Mouse (Mus musculus) limb, embryonic 15.5 days (tissue): ENCODE data around the gene Mkrn2os. TPM values are rescaled to one million over a fixed set of nuclear protein-coding genes. Genes with fewer than 3 reads are reported as not detected.

Experiments used
- ATAC-seq: fragments of 200-750 bp; cut with Nextera tagmentation; 2 replicates; pipeline ENCODE4 v1.8.0; 2017; ENCODE audit warnings: low read depth, moderate TSS enrichment; ENCODE audit not compliant: insufficient number of reproducible peaks, low FRiP score, low TSS enrichment
- H3K27ac ChIP-seq: fragments of 300-500 bp; sonication (generic); 2 replicates; pipeline ENCODE4 v1.5.1; 2015; ENCODE audit warnings: moderate library complexity, mild to moderate bottlenecking, inconsistent platforms
- H3K27me3 ChIP-seq: fragments of 300-500 bp; sonication (generic); 2 replicates; pipeline ENCODE4 v1.6.1; 2015; ENCODE audit warnings: inconsistent platforms
- H3K36me3 ChIP-seq: fragments of 300-500 bp; sonication (generic); 2 replicates; pipeline ENCODE4 v1.6.1; 2015; ENCODE audit warnings: inconsistent platforms
- H3K4me1 ChIP-seq: fragments of 300-500 bp; sonication (generic); 2 replicates; pipeline ENCODE4 v1.6.1; 2015; ENCODE audit warnings: inconsistent platforms
- H3K4me2 ChIP-seq: fragments of 300-500 bp; sonication (generic); 2 replicates; pipeline ENCODE4 v1.6.1; 2015; ENCODE audit warnings: mild to moderate bottlenecking, inconsistent platforms
- H3K4me3 ChIP-seq: fragments of 300-500 bp; sonication (generic); 2 replicates; pipeline ENCODE4 v1.5.1; 2015; ENCODE audit warnings: mild to moderate bottlenecking, inconsistent platforms
- H3K9ac ChIP-seq: fragments of 300-500 bp; sonication (generic); 2 replicates; pipeline ENCODE4 v1.6.1; 2015; ENCODE audit warnings: inconsistent platforms
- H3K9me3 ChIP-seq: fragments of 300-500 bp; sonication (generic); 2 replicates; pipeline ENCODE4 v1.6.1; 2016; ENCODE audit warnings: inconsistent platforms
- WGBS: fragments of 180-500 bp; shearing (Covaris S2); methylation state at CpG from one replicate; pipeline ENCODE4 v1.1.7; 2015; 5-methylcytosine and 5-hydroxymethylcytosine counted together
- polyA plus RNA-seq: library from polyadenylated mRNA; unstranded; fragments of >200 nt; fragmentation: Nextera tagmentation; extraction: Ambion mirVana; gene quantifications from 2 replicates; pipeline ENCODE4 v1.2.1, GENCODE M21; 2015

Mkrn2os gene
- polyA plus RNA-seq, 1 experiment from 2014 or later, result 0.15 TPM

GRCm38 (mm10) chr6:115601715-115602523, 9.5 kb upstream of the Mkrn2os start, which contains the start of gene Mkrn2:
Gene Mkrn2, plus strand, starts transcription at chr6:115601902.
- Histone ChIP-seq H3K4me3 (peak within 1 kb of the TSS; percentile 91), H3K9me3 (no peaks in the 10 kb centered on the region), H3K4me2 (peak within 1 kb of the TSS; percentile 67), H3K27me3 (no peaks in the 10 kb centered on the region), H3K4me1 (peaks cover 8% of the 10 kb centered on the region), H3K27ac (peak within 1 kb of the TSS; percentile 83), H3K36me3 (peaks cover 18% of the 10 kb centered on the region), H3K9ac (peak within 1 kb of the TSS; percentile 86)
- peak; percentile 85 for ATAC-seq
- under 1% methylated on average over 52 of the region's 61 CpGs for WGBS

DNA sequence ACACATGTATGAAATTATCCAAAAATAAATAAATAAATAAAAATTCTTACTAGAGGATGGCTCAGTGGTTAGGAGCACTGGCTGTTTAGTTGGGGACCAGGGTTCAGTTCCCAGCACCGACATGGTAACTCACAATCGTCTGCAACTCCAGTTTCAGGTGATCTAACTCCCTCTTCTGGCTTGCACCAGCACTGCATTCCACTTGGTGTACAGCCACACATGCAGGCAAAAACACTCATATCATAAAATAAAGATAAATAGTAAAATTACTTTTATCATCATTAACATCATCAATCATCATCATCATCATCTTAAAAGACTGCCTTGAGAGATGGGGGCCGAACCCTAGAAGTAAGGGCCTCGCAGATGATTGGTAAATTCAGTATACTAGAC, 8.9 kb upstream of the Mkrn2os start:
- H3K4me1 ChIP-seq, result peaks cover 8% of the 10 kb centered on the region
- H3K9me3 ChIP-seq, result no peaks in the 10 kb centered on the region
- H3K36me3 ChIP-seq, result peaks cover 15% of the 10 kb centered on the region
- no peaks in the 10 kb centered on the region for H3K27me3 ChIP-seq
- H3K4me3 ChIP-seq, result peak overlapping the region; percentile 91
- no peak overlapping the region for H3K27ac ChIP-seq
- ATAC-seq, result no peak
- WGBS, result 62% methylated on average over 4 of the region's 4 CpGs
- no peak overlapping the region for H3K9ac ChIP-seq
- peak overlapping the region; percentile 67 for H3K4me2 ChIP-seq

DNA sequence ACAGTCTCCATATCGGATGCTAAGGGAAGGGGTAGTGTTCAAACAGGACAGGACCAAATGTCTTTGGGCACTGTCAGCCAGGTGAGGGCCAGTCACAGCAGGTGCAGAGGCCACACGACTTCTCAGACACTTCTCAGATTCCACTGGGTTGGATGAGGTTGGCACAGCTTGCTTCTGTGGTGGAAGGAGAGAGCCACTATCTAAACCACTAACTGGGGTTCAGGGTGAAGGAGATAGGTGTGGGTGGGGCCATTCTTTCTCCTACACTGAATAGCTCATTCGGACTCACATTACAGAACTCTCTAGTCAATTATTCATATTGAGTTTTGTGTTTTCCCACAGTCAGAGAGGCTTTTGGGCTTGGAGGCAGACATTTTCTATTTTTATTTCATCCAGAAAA, 3.3 kb upstream of the Mkrn2os start:
- Histone ChIP-seq H3K9me3 (no peaks in the 10 kb centered on the region), H3K27ac (no peak overlapping the region), H3K4me3 (no peak overlapping the region), H3K36me3 (no peaks in the 10 kb centered on the region), H3K27me3 (no peaks in the 10 kb centered on the region), H3K4me2 (no peak overlapping the region), H3K9ac (no peak overlapping the region), H3K4me1 (0 out of 2 replicates have a peak, but pooled peaks cover 4% of the 10 kb centered on the region)
- 64% methylated on average over 3 of the region's 3 CpGs for WGBS
- no peak for ATAC-seq

DNA sequence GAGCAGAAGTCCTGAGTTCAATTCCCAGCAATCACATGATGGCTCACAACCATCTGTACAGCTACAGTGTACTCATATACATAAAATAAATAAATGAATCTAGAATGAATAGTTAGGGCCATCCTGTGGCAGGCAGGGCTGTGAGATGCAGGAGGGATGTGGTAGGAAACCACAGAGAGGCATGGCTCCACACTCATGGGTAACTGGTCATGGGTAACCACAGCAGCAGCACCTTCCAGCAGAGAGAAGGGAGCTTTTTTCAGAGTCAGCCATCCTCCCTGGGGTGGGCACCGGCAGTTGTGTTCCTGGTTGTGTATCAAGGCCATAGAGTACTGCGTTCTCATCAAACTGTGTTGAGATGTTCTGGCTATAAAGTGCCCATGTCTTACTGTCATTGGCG, 2.1 kb upstream of the Mkrn2os start:
- Histone ChIP-seq H3K4me2 (no peak overlapping the region), H3K36me3 (no peaks in the 10 kb centered on the region), H3K9ac (no peak overlapping the region), H3K4me1 (0 out of 2 replicates have a peak, but pooled peaks cover 4% of the 10 kb centered on the region), H3K4me3 (no peak overlapping the region), H3K27ac (no peak overlapping the region), H3K27me3 (no peaks in the 10 kb centered on the region), H3K9me3 (no peaks in the 10 kb centered on the region)
- 77% methylated on average over 3 of the region's 3 CpGs for WGBS
- no peak for ATAC-seq

- no peaks in the 10 kb centered on the region for H3K27me3 ChIP-seq
- H3K4me3 ChIP-seq, result no peak overlapping the region
- ATAC-seq, result no peak
- no peak overlapping the region for H3K27ac ChIP-seq
- H3K4me1 ChIP-seq, result 0 out of 2 replicates have a peak, but pooled peaks cover 4% of the 10 kb centered on the region
- WGBS, result 82% methylated on average over 4 of the region's 4 CpGs
- H3K4me2 ChIP-seq, result no peak overlapping the region
- no peak overlapping the region for H3K9ac ChIP-seq
- no peaks in the 10 kb centered on the region for H3K36me3 ChIP-seq
- H3K9me3 ChIP-seq, result no peaks in the 10 kb centered on the region
These were observed 876 bp upstream of the Mkrn2os start for GRCm38 (mm10) chr6:115593252-115593651.

DNA sequence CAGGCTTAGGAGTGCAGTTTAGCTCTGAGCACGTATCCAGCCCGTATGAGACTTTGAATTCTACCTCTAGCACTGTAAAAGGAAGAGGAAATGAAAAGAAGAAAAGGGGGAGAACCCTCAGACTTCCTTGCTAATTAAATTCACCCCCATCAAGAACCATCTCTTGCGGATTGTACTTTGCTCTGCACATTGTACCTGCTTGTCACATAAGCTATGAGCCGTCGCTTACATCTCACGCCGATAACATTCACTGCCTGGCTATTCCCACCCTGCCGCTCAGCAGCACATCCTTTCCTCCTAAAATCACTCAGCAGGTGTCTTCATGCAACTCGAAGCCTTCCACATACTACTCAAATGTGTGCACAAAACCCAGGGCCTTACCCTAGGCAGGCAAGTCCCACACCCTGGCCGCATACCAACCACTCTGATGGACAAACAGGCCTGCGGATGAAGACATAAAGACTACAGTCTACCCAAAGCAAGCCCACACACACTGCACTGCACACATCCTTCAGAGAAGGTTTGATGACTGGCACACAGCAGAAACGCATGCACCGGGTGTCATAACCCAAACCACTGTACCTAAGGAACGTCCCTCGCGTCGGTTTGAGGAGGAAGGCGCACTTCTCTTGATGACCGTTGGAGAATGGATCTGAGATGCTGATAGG, 550 bp downstream of the Mkrn2os start:
- 0 out of 2 replicates have a peak, but pooled peaks cover 4% of the 10 kb centered on the region for H3K4me1 ChIP-seq
- no peaks in the 10 kb centered on the region for H3K36me3 ChIP-seq
- WGBS, result 84% methylated on average over 19 of the region's 19 CpGs
- no peak overlapping the region for H3K27ac ChIP-seq
- H3K9ac ChIP-seq, result no peak overlapping the region
- H3K27me3 ChIP-seq, result no peaks in the 10 kb centered on the region
- no peak overlapping the region for H3K4me2 ChIP-seq
- H3K4me3 ChIP-seq, result no peak overlapping the region
- H3K9me3 ChIP-seq, result no peaks in the 10 kb centered on the region
- ATAC-seq, result no peak

GRCm38 (mm10) chr6:115586321-115586720, 6.1 kb downstream of the Mkrn2os start:
- Histone ChIP-seq H3K27ac (no peak overlapping the region), H3K4me1 (no peaks in the 10 kb centered on the region), H3K4me2 (no peak overlapping the region), H3K9ac (no peak overlapping the region), H3K27me3 (no peaks in the 10 kb centered on the region), H3K9me3 (no peaks in the 10 kb centered on the region), H3K4me3 (no peak overlapping the region), H3K36me3 (no peaks in the 10 kb centered on the region)
- WGBS, result 81% methylated on average over 10 of the region's 10 CpGs
- ATAC-seq, result no peak

DNA sequence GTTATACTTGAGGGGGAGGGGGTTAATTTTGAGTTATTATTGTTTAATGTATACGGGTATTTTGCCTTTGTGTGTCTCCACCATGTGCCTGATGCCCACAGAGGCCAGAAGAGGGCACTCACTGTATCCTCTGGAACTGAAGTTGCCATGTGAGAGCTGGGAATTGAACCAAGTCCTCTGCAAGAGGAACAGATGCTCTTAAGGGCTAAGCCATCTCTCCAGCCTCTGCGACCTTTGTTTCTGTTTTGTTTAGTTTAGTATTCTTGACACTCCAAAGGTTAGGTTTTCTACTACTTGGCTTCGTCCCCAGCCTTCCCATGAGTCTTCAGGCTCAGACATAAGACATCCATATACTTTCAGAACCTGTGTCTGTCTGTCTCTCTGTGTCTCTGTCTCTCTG, 8.2 kb downstream of the Mkrn2os start:
- no peak overlapping the region for H3K4me2 ChIP-seq
- H3K27me3 ChIP-seq, result no peaks in the 10 kb centered on the region
- no peak overlapping the region for H3K9ac ChIP-seq
- WGBS, result 80% methylated on average over 3 of the region's 3 CpGs
- H3K4me1 ChIP-seq, result no peaks in the 10 kb centered on the region
- H3K27ac ChIP-seq, result no peak overlapping the region
- peaks cover 11% of the 10 kb centered on the region; the same call in 1 of the 2 replicates for H3K36me3 ChIP-seq
- ATAC-seq, result no peak
- no peak overlapping the region for H3K4me3 ChIP-seq
- H3K9me3 ChIP-seq, result no peaks in the 10 kb centered on the region

- no peak for ATAC-seq
- Histone ChIP-seq H3K27ac (no peak overlapping the region), H3K36me3 (peaks cover 17% of the 10 kb centered on the region), H3K9ac (no peak overlapping the region), H3K27me3 (no peaks in the 10 kb centered on the region), H3K4me3 (no peak overlapping the region), H3K9me3 (no peaks in the 10 kb centered on the region), H3K4me2 (no peak overlapping the region), H3K4me1 (no peaks in the 10 kb centered on the region)
- 76% methylated on average over 6 of the region's 6 CpGs for WGBS
These were observed 8.8 kb downstream of the Mkrn2os start for GRCm38 (mm10) chr6:115583430-115584125.

DNA sequence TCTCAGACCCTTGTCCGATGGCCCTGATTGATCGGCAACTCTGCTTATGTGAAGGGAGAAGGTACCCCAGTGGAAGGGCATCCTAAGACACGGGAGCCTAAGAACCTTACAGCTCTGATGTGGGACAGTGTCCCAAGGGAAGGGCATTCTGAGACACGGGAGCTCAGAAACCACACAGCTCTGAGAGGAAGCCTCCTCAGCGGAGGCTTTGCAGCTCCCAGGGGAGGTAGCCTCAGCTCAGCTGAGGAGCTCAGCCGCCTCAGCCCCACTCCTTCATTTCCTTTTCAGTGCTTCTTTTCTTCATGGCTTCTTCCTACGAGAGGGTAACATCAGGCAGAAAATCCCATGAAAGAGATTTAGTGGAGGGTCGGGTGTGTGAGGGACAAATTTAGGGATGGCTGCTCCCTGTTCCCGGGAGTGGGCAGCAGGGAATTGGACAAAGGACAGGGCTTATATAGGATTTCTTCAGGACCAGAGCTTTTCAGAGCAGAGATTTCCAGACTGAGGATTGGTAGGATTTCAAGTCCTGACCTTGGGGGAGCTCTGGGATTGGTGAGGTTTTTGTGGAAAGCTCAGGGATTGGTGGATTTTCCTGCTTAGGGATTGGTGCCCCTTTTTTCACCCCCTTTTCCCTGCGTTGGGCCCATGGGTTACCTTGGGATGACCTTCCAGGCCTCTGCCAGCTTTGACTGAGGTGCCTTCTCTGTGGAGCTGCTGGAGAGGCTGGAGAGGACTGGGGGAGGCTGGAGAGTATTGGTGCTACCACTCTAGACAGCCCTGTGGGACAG, 9.9 kb downstream of the Mkrn2os start:
- H3K36me3 ChIP-seq, result peaks cover 28% of the 10 kb centered on the region
- no peaks in the 10 kb centered on the region for H3K27me3 ChIP-seq
- WGBS, result 78% methylated on average over 10 of the region's 10 CpGs
- no peak overlapping the region for H3K4me3 ChIP-seq
- H3K4me1 ChIP-seq, result no peaks in the 10 kb centered on the region
- no peak overlapping the region for H3K27ac ChIP-seq
- no peak overlapping the region for H3K4me2 ChIP-seq
- no peak overlapping the region for H3K9ac ChIP-seq
- ATAC-seq, result no peak
- H3K9me3 ChIP-seq, result no peaks in the 10 kb centered on the region

- Histone ChIP-seq H3K4me3 (no peak overlapping the region), H3K9ac (no peak overlapping the region), H3K27me3 (no peaks in the 10 kb centered on the region), H3K36me3 (peaks cover 45% of the 10 kb centered on the region), H3K9me3 (no peaks in the 10 kb centered on the region), H3K4me2 (no peak overlapping the region), H3K27ac (no peak overlapping the region), H3K4me1 (no peaks in the 10 kb centered on the region)
- ATAC-seq, result no peak
- whole genome bisulfite sequencing, result 85% methylated on average over 3 of the region's 3 CpGs
These were observed 11.6 kb downstream of the Mkrn2os start for GRCm38 (mm10) chr6:115580810-115581209.
